Mouse (Mus musculus) right cerebral cortex, adult 18-20 months (tissue): ENCODE measurements around the gene Ank2.
"Not testable (repeated sequence)": the region's sequence is repeated elsewhere in the genome, so short reads cannot be mapped to it uniquely, and the experiment has no call there.

Experiments used
- DNase-seq: peaks from one replicate; pipeline ENCODE4 v3.0.0; 2022; ENCODE audit warnings: mixed read lengths

Gene Ank2

DNA sequence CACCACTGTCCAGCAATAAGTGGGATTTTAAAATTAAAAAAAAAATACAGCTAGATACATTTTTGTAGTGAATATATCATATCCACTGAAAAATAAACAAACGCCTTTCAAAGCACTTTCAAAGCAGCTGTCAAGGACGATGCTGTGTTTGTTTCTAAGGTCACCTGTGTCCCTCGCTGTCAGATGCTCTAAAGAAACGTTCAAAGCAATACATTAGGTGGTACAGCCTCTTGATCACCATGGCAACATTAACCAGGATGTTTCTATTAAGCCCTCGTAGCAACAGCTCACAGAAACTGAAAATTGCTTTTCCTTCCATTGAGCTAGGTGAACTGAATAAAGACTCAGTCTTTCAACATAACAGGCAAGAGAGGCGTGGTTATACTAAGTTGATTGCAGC, 17.5 kb downstream of the Ank2 start:
- DNase-seq = no peak

GRCm38 (mm10) chr3:127480369-127480768, 18.8 kb downstream of the Ank2 start:
- DNase-seq = not testable (repeated sequence)

GRCm38 (mm10) chr3:127474115-127474514, 25.0 kb downstream of the Ank2 start:
- DNase-seq = no peak

GRCm38 (mm10) chr3:127469164-127469752, 29.9 kb downstream of the Ank2 start:
- no peak for DNase-seq

GRCm38 (mm10) chr3:127468569-127468968, 30.6 kb downstream of the Ank2 start:
- no peak for DNase-seq

DNA sequence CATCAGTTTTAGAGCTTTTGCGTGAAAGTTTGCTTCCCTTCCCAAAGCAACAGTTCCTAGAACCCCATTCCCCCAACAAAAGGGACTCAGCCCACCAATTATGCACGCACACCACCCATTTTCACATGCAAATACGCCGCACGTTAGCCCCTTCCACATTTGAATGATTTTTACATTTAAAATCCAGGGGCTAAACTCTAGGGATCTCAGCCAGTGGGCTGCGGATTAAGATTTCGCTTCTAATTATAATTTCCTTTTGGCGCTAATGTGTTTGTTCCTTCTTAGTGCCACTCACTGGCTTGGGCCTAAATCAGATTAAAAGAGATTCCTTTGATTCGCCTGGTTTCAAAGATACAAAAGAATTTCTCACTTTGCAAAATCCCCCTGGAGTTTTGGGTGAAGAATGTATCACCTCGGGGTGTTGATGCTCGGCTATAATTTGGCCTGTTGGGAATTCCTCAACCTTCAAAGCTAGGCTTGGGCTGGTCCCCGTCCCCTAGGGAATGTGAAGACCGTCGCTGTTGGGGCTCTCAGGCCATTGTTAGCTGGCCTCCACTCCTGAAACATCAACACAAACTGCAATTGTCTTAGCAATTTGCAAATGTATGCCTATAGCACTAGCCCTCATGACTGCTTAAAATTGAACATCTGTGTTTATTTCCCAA, 35.2 kb downstream of the Ank2 start:
- no peak for DNase-seq

- no peak for DNase-seq
These were observed 36.0 kb downstream of the Ank2 start for GRCm38 (mm10) chr3:127463165-127463564.

DNA sequence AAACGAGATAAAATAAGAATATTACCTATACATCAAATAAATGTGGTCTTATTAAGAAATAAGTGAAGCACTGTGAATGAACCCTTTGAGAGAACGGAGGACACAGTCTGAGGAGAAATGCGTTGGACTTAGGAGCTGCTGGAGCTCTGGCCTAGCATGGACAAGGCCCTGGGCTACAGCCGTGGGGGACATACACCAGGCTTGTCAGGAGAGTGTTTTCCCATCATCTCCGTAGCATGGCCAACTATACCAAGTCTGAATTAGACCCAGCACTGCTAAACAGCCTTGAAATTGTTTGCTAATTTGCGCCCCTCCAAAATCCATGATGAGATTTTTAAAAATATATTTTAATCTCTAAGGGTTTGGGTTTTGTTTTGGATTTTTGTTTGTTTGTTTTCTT, 36.7 kb downstream of the Ank2 start:
- DNase-seq = no peak

DNA sequence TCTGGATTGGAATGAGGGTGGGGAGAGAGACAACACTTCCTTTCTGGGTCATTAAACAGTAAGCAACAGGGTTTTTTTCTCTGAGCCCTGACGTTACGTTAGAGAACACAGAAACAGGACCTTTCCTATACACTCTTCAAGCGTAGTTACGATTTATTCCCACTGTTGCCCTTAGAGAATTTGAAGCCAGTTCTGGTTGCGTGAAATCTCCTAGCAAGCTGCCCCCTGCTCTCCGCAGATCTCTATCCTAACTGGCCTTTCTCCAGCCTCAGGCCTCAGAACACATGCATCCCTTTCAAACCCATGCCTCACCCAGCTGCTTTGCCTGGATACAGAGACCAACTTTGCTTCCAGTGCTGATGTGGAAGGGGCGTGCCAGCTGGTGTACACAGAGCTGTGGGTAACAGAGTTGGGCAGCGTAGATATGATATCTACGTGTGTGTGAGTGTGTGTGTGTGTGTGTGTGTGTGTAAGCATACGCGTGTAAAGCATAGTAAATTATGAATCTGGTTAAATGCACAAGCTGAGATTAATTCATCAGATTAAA, 38.2 kb downstream of the Ank2 start:
- no peak for DNase-seq

DNA sequence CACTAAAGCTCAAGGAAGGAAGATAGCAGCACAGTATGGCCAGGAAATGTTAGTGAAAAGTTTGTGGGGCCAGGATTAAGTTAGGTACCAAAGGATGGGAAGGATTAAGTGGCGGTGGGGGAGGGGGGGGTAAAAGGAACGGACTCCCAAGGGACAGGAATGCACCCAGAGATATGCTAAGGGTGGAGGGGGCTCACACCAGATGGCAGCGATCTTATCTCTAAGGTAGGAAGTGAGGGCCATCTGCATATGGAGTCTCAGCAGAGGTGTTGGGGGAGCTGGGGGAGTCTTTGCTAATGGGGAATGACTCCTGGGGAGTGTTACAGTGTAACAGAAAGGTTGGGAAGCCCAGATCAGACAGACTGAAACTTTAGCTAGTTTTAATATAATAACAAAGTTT, 39.3 kb downstream of the Ank2 start:
- DNase-seq = no peak

GRCm38 (mm10) chr3:127458925-127459324, 40.2 kb downstream of the Ank2 start:
- no peak for DNase-seq

DNA sequence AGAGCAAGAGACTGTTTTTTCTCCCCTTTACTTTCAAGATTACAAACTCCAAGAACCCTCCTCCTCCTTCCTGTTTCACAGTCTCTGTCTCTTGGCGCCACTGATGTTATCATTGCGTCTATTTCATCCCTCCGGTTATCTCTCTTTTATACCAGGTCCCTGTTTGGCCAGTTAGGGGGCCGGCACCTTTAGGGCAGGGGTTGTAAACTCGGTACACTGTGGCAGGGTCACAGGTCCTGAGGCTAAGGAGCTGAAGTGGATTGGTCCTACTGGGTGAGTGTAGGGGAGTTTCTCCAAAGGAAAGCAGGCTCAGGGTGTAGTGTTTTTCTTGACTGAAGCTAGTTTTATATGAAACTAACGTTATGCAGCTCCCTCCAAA, 40.7 kb downstream of the Ank2 start:
- no peak for DNase-seq

DNA sequence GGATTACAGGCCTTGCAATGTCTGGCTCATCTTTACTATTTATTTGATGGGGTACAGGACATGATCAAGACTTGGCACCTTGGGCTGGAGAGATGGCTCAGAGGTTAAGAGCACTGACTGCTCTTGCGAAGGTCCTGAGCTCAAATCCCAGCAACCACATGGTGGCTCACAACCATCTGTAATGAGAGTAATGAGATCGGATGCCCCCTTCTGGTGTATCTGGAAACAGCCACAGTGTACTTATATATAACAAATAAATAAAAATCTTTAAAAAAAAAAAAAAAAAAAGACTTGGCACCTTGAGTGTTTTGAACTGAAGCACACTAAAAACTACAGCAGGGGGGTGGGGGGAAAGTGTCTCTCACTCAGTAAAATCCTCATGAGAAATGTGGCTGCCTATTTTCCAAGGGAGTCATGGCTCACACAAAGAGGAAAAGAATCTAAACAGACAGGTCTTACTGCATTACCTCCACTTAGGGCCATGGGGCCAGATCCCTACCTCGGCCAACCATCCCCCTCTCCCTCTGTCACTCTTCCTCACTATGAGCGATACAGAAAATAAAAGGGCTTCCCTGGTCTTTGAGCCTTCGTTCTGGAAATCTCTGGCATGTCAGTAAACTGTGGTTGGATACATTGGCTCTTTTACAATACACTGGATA, 41.3 kb downstream of the Ank2 start:
- DNase-seq = no peak

GRCm38 (mm10) chr3:127453738-127454137, 45.4 kb downstream of the Ank2 start:
- no peak for DNase-seq

DNA sequence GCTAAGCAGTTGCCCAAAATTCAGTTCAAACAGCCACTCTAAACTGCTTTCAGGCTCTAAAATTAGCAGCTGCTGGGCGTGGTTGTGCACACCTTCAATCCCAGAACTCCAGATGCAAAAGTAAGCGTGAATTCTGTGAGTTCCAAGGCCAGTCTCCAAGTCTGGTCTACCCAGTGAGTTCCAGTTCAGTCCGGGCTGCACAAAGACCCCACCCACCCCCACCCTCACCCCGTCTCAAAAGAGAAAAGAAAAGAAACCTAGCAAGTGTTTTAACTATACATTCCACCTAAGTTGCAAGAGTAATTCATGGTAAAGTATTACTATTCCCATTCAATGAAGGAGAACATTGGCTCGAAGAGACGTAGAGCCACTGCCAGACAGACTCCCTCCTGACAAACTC, 45.9 kb downstream of the Ank2 start:
- DNase-seq = no peak

DNA sequence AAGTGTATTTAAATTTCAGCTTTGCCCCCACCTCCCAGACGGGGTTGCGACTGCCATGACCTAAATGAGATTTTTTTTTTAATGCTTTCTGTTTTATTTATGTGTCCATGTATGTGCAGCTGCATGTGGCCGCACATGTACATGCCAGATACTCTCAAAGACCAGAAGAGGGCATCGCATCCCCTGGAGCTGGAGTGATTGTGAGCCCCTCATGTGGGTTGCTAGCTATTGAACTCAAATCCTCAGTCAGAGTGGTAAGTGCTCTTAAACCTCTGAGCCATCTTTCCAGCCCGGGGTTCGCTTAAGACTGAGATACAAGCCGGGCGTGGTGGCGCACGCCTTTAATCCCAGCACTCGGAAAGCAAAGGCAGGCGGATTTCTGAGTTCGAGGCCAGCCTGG, 46.9 kb downstream of the Ank2 start:
- no peak for DNase-seq

DNA sequence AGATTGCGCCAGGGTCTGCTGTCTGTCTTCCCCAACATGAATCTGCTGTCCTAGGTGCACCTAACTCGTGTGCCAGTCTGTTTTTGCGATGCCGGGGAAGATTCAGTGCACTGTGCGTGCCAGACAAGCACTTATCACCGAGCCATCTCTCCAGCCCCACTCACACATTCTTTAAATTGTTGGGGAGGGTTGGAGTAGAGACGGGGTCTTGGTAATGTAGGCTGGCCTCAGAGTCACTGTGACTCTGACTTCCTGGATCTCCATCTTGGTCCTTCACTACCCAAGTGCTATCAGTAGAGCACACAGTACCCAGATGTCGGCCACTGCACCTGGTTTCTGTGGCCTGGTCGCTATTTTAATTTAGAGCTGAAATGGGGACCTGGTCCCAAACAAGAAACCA, 47.4 kb downstream of the Ank2 start:
- DNase-seq = no peak

DNA sequence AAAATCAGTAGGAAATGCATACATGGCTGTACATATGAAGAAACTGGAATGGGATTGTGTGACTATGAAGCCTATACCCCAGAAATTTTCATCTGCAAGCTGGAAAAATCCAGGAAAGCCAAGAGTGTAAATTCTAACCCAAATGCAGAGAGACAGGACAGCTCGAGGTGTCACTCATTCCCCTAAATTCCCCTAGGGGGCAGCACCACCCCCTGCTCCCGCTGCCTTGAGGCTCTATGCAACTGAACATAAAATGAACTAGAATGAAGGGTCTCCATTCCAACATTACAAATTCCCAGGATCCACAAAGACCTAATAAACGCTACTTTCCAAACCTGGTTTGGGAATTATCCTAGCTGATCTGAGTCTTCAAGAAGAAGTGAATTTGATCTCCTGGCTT, 48.1 kb downstream of the Ank2 start:
- peak; percentile 44 for DNase-seq

GRCm38 (mm10) chr3:127446173-127446572, 53.0 kb downstream of the Ank2 start:
- peak; percentile 65 for DNase-seq

DNA sequence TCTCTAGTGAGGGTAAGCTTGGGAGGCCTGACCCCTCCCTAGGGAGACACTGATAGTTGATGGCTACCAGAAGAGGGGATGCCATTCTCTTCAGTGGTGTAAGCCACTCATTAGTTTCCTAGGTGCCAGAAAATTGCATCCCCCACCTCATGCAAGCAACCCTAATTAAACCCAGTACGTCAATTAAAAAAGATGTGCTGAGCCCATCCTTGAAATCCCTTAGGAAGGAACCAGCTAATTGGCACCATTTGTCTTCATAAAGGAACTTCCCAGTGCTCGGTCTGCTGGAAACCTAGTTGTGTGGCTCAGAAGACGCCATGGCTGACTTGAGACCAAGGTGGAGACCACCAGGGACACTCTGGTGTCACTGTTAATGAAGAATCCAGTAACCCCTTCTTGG, 65.9 kb downstream of the Ank2 start:
- no peak for DNase-seq

GRCm38 (mm10) chr3:127429866-127430265, 69.3 kb downstream of the Ank2 start:
- DNase-seq = no peak

DNA sequence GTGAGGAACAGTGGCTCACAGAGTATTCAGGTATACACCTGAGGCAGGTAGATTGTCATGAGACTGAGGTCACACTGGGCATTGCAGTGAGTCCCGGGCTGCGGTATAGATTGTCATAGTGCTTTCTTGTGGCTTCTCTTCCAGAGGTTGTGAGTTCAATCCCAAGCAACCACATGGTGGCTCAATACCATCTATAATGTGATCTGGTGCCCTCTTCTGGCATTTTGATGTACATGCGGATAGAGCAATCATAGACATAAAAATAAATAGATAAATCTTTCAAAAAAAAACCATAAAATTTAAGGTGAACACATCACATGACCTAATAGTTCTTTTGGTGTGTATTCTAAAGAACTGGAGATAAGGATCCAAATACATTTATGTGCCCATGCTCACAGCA, 70.6 kb downstream of the Ank2 start:
- DNase-seq = no peak

DNA sequence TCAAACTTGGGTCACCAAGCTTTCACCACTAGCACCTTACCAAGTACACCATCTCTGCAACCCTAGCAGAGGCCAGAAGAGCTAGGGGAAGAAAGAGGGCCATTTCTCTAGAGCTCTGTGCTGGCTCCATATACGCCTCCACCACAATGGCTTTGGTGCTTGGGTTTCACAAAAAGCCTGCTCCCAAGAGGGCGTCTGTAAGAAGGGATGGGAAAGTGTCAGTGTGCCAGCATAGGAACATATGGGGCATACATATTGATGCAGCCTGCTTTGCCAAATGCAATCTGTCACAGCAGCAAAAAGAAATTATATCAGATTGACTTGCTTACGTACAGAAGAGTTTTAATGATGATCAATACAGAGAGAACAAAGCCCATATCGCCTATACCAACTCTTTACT, 82.2 kb downstream of the Ank2 start:
- no peak for DNase-seq

- no peak for DNase-seq
These were observed 84.7 kb downstream of the Ank2 start for GRCm38 (mm10) chr3:127414438-127414837.
